Mouse (Mus musculus) ES-E14 (cell line): ENCODE measurements around the gene Rsf1.

Source experiments
- CHD2 ChIP-seq: IDR thresholded peaks from 2 replicates; pipeline ENCODE4 v1.6.1; 2014; ENCODE audit warnings: mild to moderate bottlenecking, low read depth, low read length, inconsistent platforms
- HCFC1 ChIP-seq: IDR thresholded peaks from 2 replicates; pipeline ENCODE4 v1.6.1; 2012; ENCODE audit warnings: low read length, inconsistent platforms, borderline replicate concordance; ENCODE audit not compliant: insufficient read depth
- MAFK ChIP-seq: IDR thresholded peaks from 2 replicates; pipeline ENCODE4 v1.6.1; 2014; ENCODE audit warnings: mild to moderate bottlenecking, low read depth, low read length, inconsistent platforms; ENCODE audit not compliant: insufficient read depth
- ZC3H11A ChIP-seq: IDR thresholded peaks from 2 replicates; pipeline ENCODE4 v1.6.1; 2012; ENCODE audit warnings: low read depth, mild to moderate bottlenecking, inconsistent platforms, low read length, borderline replicate concordance
- ZNF384 ChIP-seq: IDR thresholded peaks from 2 replicates; pipeline ENCODE4 v1.6.1; 2012; ENCODE audit warnings: low read depth, low read length, inconsistent platforms

DNA sequence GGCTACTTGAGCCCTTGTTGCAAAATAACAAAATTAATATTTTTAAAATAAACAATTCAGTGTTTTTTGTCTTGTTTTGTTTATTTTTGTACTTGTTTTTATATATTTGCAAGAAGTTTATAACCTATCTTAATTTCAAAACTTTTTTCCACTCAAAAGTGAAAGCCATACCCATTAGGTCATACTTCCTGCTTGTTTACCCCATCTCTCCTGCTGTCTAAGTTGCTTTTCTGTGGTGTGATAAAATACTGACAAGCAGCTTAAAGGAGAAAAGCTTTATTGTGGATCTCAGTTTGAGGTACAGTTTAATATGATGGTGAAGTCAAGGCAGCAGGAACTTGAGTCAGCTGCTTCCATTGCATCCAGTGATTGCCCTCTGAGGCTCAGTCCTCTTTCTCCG, 53.2 kb downstream of the Rsf1 start:
- TF ChIP-seq CHD2 (no peak), HCFC1 (no peak), ZC3H11A (no peak), ZNF384 (no peak), MAFK (no peak)
